Mouse (Mus musculus) kidney, postnatal 0 days (tissue): Measurements from ENCODE around the gene Mindy4. TPM values are rescaled to one million over a fixed set of nuclear protein-coding genes. Genes with fewer than 3 reads are reported as not detected.
A peak's percentile ranks its signal among the peaks of the same experiment; 100 is the strongest.

Source experiments
- ATAC-seq: fragments of 200-750 bp; cut with Nextera tagmentation; replicated peaks from 2 replicates; pipeline ENCODE4 v1.8.0; 2017; ENCODE audit warnings: low read depth, moderate number of reproducible peaks, moderate TSS enrichment, moderate library complexity; ENCODE audit not compliant: low FRiP score
- DNase-seq: peaks from one replicate; pipeline ENCODE4 v3.0.0-alpha.2; 2016; ENCODE audit warnings: low spot score
- H3K27ac ChIP-seq: fragments of 300-500 bp; sonication (generic); 2 replicates; pipeline ENCODE4 v1.5.1; 2014; ENCODE audit warnings: mild to moderate bottlenecking
- H3K27me3 ChIP-seq: fragments of 300-500 bp; sonication (generic); 2 replicates; pipeline ENCODE4 v1.6.1; 2014; ENCODE audit warnings: low read length, mixed read lengths; ENCODE audit not compliant: insufficient read depth
- H3K36me3 ChIP-seq: fragments of 300-500 bp; sonication (generic); 2 replicates; pipeline ENCODE4 v1.6.1; 2014; ENCODE audit warnings: low read length, mixed read lengths; ENCODE audit not compliant: insufficient read depth
- H3K4me1 ChIP-seq: fragments of 300-500 bp; sonication (generic); replicated peaks from 2 replicates; pipeline ENCODE4 v1.6.1; 2014; ENCODE audit warnings: antibody characterized with exemption, low read length, mixed read lengths; ENCODE audit not compliant: insufficient read depth
- H3K4me2 ChIP-seq: fragments of 300-500 bp; sonication (generic); 2 replicates; pipeline ENCODE4 v1.6.1; 2014; ENCODE audit warnings: mild to moderate bottlenecking, low read length, moderate library complexity, mixed read lengths
- H3K4me3 ChIP-seq: fragments of 300-500 bp; sonication (generic); replicated peaks from 2 replicates; pipeline ENCODE4 v1.5.1; 2014; ENCODE audit warnings: low read depth, low read length
- H3K9ac ChIP-seq: fragments of 300-500 bp; sonication (generic); 2 replicates; pipeline ENCODE4 v1.6.1; 2014; ENCODE audit warnings: low read depth, low read length
- H3K9me3 ChIP-seq: fragments of 300-500 bp; sonication (generic); replicated peaks from 2 replicates; pipeline ENCODE4 v1.6.1; 2016; ENCODE audit warnings: low read length, inconsistent platforms, mixed read lengths
- CTCF ChIP-seq: IDR thresholded peaks from 2 replicates; pipeline ENCODE4 v1.5.1; 2016; ENCODE audit warnings: antibody characterized with exemption, low read depth, mild to moderate bottlenecking, moderate library complexity
- WGBS: fragments of 180-500 bp; shearing (Covaris S2); extraction: QIAGEN DNeasy Blood & Tissue Kit; methylation state at CpG from one replicate; pipeline ENCODE4 v1.1.7; 2014; 5-methylcytosine and 5-hydroxymethylcytosine counted together
- microRNA-seq: library from miRNA; unstranded; fragments of <30 nt; microRNA quantifications from one replicate; pipeline ENCODE4, GENCODE M21; 2016
- polyA plus RNA-seq: library from polyadenylated mRNA; unstranded; fragments of >200 nt; fragmentation: Nextera tagmentation; extraction: Ambion mirVana; gene quantifications from 2 replicates; pipeline ENCODE4 v1.2.1, GENCODE M21; 2015

Mindy4 gene
- polyA plus RNA-seq, 1 experiment from 2014 or later, result 11.6 TPM

- ATAC-seq (no peak), DNase-seq (no peak)
- H3K4me1 ChIP-seq, result no peaks in the 10 kb centered on the region
- TF ChIP-seq CTCF, result no peak
- H3K4me3 ChIP-seq, result no peak overlapping the region
- no peaks in the 10 kb centered on the region for H3K36me3 ChIP-seq
- 72% methylated on average over 5 of the region's 5 CpGs for WGBS
- H3K9me3 ChIP-seq, result no peaks in the 10 kb centered on the region
- H3K9ac ChIP-seq, result no peak overlapping the region
- H3K27me3 ChIP-seq, result no peaks in the 10 kb centered on the region
- no peak overlapping the region for H3K4me2 ChIP-seq
- peak overlapping the region; percentile 67 for H3K27ac ChIP-seq
Observed at GRCm38 (mm10) chr6:55356976-55357635, 153.9 kb downstream of the Mindy4 start.

GRCm38 (mm10) chr6:55357636-55358031 lies 154.5 kb downstream of the Mindy4 start:
- Histone ChIP-seq H3K4me2 (no peak overlapping the region), H3K27me3 (no peaks in the 10 kb centered on the region), H3K4me1 (no peaks in the 10 kb centered on the region), H3K27ac (peak overlapping the region; percentile 67; the same call in 1 of the 2 replicates), H3K9ac (no peak overlapping the region), H3K36me3 (no peaks in the 10 kb centered on the region), H3K4me3 (no peak overlapping the region), H3K9me3 (no peaks in the 10 kb centered on the region)
- peak; percentile 88 for ATAC-seq
- 44% methylated on average over 6 of the region's 6 CpGs for WGBS
- peak; percentile 34 for DNase-seq
- TF ChIP-seq CTCF, result no peak

- Histone ChIP-seq H3K27me3 (no peaks in the 10 kb centered on the region), H3K27ac (no peak overlapping the region), H3K36me3 (no peaks in the 10 kb centered on the region), H3K9me3 (no peaks in the 10 kb centered on the region), H3K4me1 (no peaks in the 10 kb centered on the region), H3K9ac (no peak overlapping the region), H3K4me2 (no peak overlapping the region), H3K4me3 (no peak overlapping the region)
- peak; percentile 69 for DNase-seq
- no peak for ATAC-seq
- 41% methylated on average over 2 of the region's 2 CpGs for WGBS
- peak; percentile 78 for TF ChIP-seq CTCF
Observed at GRCm38 (mm10) chr6:55358731-55359143, 155.6 kb downstream of the Mindy4 start.

GRCm38 (mm10) chr6:55362663-55363062 lies 159.5 kb downstream of the Mindy4 start:
- Histone ChIP-seq H3K27ac (no peak overlapping the region), H3K4me2 (no peak overlapping the region), H3K27me3 (no peaks in the 10 kb centered on the region), H3K4me1 (no peaks in the 10 kb centered on the region), H3K9me3 (no peaks in the 10 kb centered on the region), H3K9ac (no peak overlapping the region), H3K36me3 (no peaks in the 10 kb centered on the region), H3K4me3 (no peak overlapping the region)
- no peak for TF ChIP-seq CTCF
- DNase-seq (no peak), ATAC-seq (no peak)
- WGBS, result 88% methylated on average over 1 of the region's 1 CpGs

- no peak overlapping the region for H3K9ac ChIP-seq
- no peaks in the 10 kb centered on the region for H3K27me3 ChIP-seq
- H3K36me3 ChIP-seq, result no peaks in the 10 kb centered on the region
- H3K27ac ChIP-seq, result no peak overlapping the region
- ATAC-seq, result no peak
- H3K4me1 ChIP-seq, result no peaks in the 10 kb centered on the region
- no peak overlapping the region for H3K4me2 ChIP-seq
- no peak for DNase-seq
- no peak for TF ChIP-seq CTCF
- H3K9me3 ChIP-seq, result no peaks in the 10 kb centered on the region
- no peak overlapping the region for H3K4me3 ChIP-seq
Observed at GRCm38 (mm10) chr6:55367126-55367525, 163.9 kb downstream of the Mindy4 start.

Small RNA genes within 50 kb of the gene (microRNA-seq; reads per million reads assigned to microRNA genes)
- gene Gm25458, result not detected

Other genes starting within 250 kb of the Mindy4 start
- 4.5 TPM in 2 replicates for gene Nod1, start 230.8 kb upstream of the Mindy4 start, polyA plus RNA-seq
- 17.7 and 17.9 TPM in 2 replicates for gene Ggct, start 210.4 kb upstream of the Mindy4 start, polyA plus RNA-seq
- 107 and 120 TPM in 2 replicates for gene Gars, start 165.4 kb upstream of the Mindy4 start, polyA plus RNA-seq
- gene Crhr2, start 70.4 kb upstream of the Mindy4 start, polyA plus RNA-seq, result 0.06 and 0.12 TPM in 2 replicates
- 25.1 and 25.4 TPM in 2 replicates for gene Inmt, start 28.3 kb upstream of the Mindy4 start, polyA plus RNA-seq
- 140 and 148 TPM in 2 replicates for gene Aqp1, start 133.0 kb downstream of the Mindy4 start, polyA plus RNA-seq
- 0.17 and 0.59 TPM in 2 replicates for gene Ghrhr, start 172.9 kb downstream of the Mindy4 start, polyA plus RNA-seq
- 1.2 TPM in 2 replicates for gene Adcyap1r1, start 248.6 kb downstream of the Mindy4 start, polyA plus RNA-seq